Mouse (Mus musculus) liver, embryonic 14.5 days (tissue): ENCODE data around the gene Aqp1. TPM values are rescaled to one million over a fixed set of nuclear protein-coding genes. Genes with fewer than 3 reads are reported as not detected.
A peak's percentile ranks its signal among the peaks of the same experiment; 100 is the strongest.

Source experiments
- ATAC-seq: fragments of 200-750 bp; cut with Nextera tagmentation; 2 replicates; pipeline ENCODE4 v1.8.0; 2017; ENCODE audit warnings: moderate number of reproducible peaks, mild to moderate bottlenecking, moderate library complexity; ENCODE audit not compliant: insufficient read depth
- DNase-seq, 3 experiments: peaks; one replicate each; pipeline ENCODE4 v3.0.0-alpha.2; 2012 to 2013; ENCODE audit warnings: low read depth in 3 of 3, low spot score in 3 of 3
- H3K27ac ChIP-seq: fragments of 300-500 bp; sonication (generic); 2 replicates; pipeline ENCODE4 v1.5.1; 2014; ENCODE audit warnings: moderate library complexity, mild to moderate bottlenecking, control low read depth, inconsistent platforms
- H3K27me3 ChIP-seq: fragments of 300-500 bp; sonication (generic); 2 replicates; pipeline ENCODE4 v1.6.1; 2014; ENCODE audit warnings: mild to moderate bottlenecking, low read length, moderate library complexity; ENCODE audit not compliant: control insufficient read depth, insufficient read depth
- H3K36me3 ChIP-seq: fragments of 300-500 bp; sonication (generic); replicated peaks from 2 replicates; pipeline ENCODE4 v1.6.1; 2014; ENCODE audit warnings: low read depth; ENCODE audit not compliant: control insufficient read depth, insufficient read depth
- H3K4me1 ChIP-seq, 2 experiments: fragments of 200-500 bp in 1 of 2; fragments of 300-500 bp in 1 of 2; sonication (generic) in 1 of 2; replicated peaks; 2 replicates each; pipeline ENCODE4 v1.6.1; 2012 to 2014; ENCODE audit warnings: antibody characterized with exemption in 1 of 2, inconsistent platforms in 1 of 2, low read length in 1 of 2; ENCODE audit not compliant: control insufficient read depth in 2 of 2, insufficient read depth in 2 of 2
- H3K4me2 ChIP-seq: fragments of 300-500 bp; sonication (generic); 2 replicates; pipeline ENCODE4 v1.6.1; 2014; ENCODE audit warnings: low read depth, mild to moderate bottlenecking, control low read depth, moderate library complexity
- H3K4me3 ChIP-seq, 2 experiments: fragments of 200-500 bp in 1 of 2; fragments of 300-500 bp in 1 of 2; sonication (generic) in 1 of 2; 2 replicates each; pipeline ENCODE4 v1.5.1; 2012 to 2014; ENCODE audit warnings: low read depth in 2 of 2, low read length in 2 of 2, mild to moderate bottlenecking in 2 of 2, control low read depth in 1 of 2, inconsistent platforms in 1 of 2, moderate library complexity in 1 of 2; ENCODE audit not compliant: insufficient read depth in 1 of 2
- H3K9ac ChIP-seq: fragments of 300-500 bp; sonication (generic); replicated peaks from 2 replicates; pipeline ENCODE4 v1.6.1; 2014; ENCODE audit warnings: mild to moderate bottlenecking, control low read depth, moderate library complexity
- H3K9me3 ChIP-seq: fragments of 300-500 bp; sonication (generic); 2 replicates; pipeline ENCODE4 v1.6.1; 2016; ENCODE audit warnings: low read length, mixed read lengths; ENCODE audit not compliant: control insufficient read depth
- CTCF ChIP-seq: IDR thresholded peaks from 2 replicates; pipeline ENCODE4 v1.5.1; 2016; ENCODE audit warnings: antibody characterized with exemption, low read depth, control low read depth
- EP300 ChIP-seq: IDR thresholded peaks from 2 replicates; pipeline ENCODE4 v1.6.1; 2016; ENCODE audit warnings: antibody characterized with exemption, low read depth
- WGBS: fragments of 180-500 bp; shearing (Covaris S2); extraction: QIAGEN DNeasy Blood & Tissue Kit; methylation state at CpG from one replicate; pipeline ENCODE4 v1.1.7; 2014; ENCODE audit not compliant: insufficient replicate concordance; 5-methylcytosine and 5-hydroxymethylcytosine counted together
- polyA plus RNA-seq, 2 experiments: library from polyadenylated mRNA; depleted of rRNA in 1 of 2; stranded (reverse) in 1 of 2; unstranded in 1 of 2; fragments of >200 nt; fragmentation: Nextera tagmentation in 1 of 2; extraction: Ambion mirVana in 1 of 2; gene quantifications; 2 replicates each; pipeline versions ENCODE4 v1.2.1 to v1.2.3; 2012 to 2014

Aqp1 gene
- 58.3 and 59.3 TPM in 2 replicates for polyA plus RNA-seq (2012; rRNA removed)
- polyA plus RNA-seq (2014; fragmentation: Nextera tagmentation; extraction: Ambion mirVana), result 13.2 and 15.1 TPM in 2 replicates

GRCm38 (mm10) chr6:55335989-55336514 is at the start of gene Aqp1:
TSS of gene Aqp1 (plus strand) at chr6:55336432.
- DNase-seq, result no peak
- WGBS, result 18% methylated on average over 12 of the region's 12 CpGs

GRCm38 (mm10) chr6:55288007-55288602 is 48.1 kb upstream of the Aqp1 start:
- TF ChIP-seq CTCF (no peak), EP300 (no peak)
- no peak overlapping the region for H3K27ac ChIP-seq
- ATAC-seq (no peak), DNase-seq (no peak)
- no peaks in the 10 kb centered on the region for H3K9me3 ChIP-seq
- no peaks in the 10 kb centered on the region for H3K27me3 ChIP-seq
- no peak overlapping the region for H3K4me3 ChIP-seq
- no peak overlapping the region for H3K9ac ChIP-seq
- 75% methylated on average over 5 of the region's 5 CpGs for WGBS
- no peak overlapping the region for H3K4me2 ChIP-seq
- no peaks in the 10 kb centered on the region for H3K36me3 ChIP-seq
- peaks cover 0 to 5% of the 10 kb centered on the region in 2 experiments; a peak in 2 of 4 replicates for H3K4me1 ChIP-seq

More at GRCm38 (mm10) chr6:55335989-55336514, at the start of gene Aqp1:
- Histone ChIP-seq H3K4me1 (peaks cover 46 to 63% of the 10 kb centered on the region in 2 experiments), H3K27ac (peak within 1 kb of the TSS; percentile 77), H3K36me3 (no peaks in the 10 kb centered on the region), H3K4me2 (peak within 1 kb of the TSS; percentile 68), H3K27me3 (no peaks in the 10 kb centered on the region), H3K9ac (peak within 1 kb of the TSS; percentile 76), H3K9me3 (no peaks in the 10 kb centered on the region), H3K4me3 (peak within 1 kb of the TSS; percentile 46 to 50)
- peak; percentile 25 for ATAC-seq
- TF ChIP-seq CTCF (peak; percentile 8; the same call in 1 of the 2 replicates), EP300 (no peak)

- H3K4me3 ChIP-seq, result no peak overlapping the region
- H3K9ac ChIP-seq, result no peak overlapping the region
- H3K9me3 ChIP-seq, result no peaks in the 10 kb centered on the region
- no peaks in the 10 kb centered on the region for H3K27me3 ChIP-seq
- ATAC-seq (no peak), DNase-seq (no peak)
- H3K4me1 ChIP-seq, result peaks cover 4 to 15% of the 10 kb centered on the region in 2 experiments; a peak in 3 of 4 replicates
- 50% methylated on average over 19 of the region's 19 CpGs for WGBS
- no peaks in the 10 kb centered on the region for H3K36me3 ChIP-seq
- no peak for TF ChIP-seq EP300
- TF ChIP-seq CTCF, result no peak
- H3K27ac ChIP-seq, result no peak overlapping the region
- H3K4me2 ChIP-seq, result no peak overlapping the region
These were observed 41.6 kb upstream of the Aqp1 start for GRCm38 (mm10) chr6:55294549-55295131.

GRCm38 (mm10) chr6:55295325-55295724 is 40.9 kb upstream of the Aqp1 start:
- H3K9ac ChIP-seq, result no peak overlapping the region
- H3K9me3 ChIP-seq, result no peaks in the 10 kb centered on the region
- no peak overlapping the region for H3K4me2 ChIP-seq
- no peaks in the 10 kb centered on the region for H3K36me3 ChIP-seq
- H3K4me1 ChIP-seq, result peaks cover 6 to 22% of the 10 kb centered on the region in 2 experiments; a peak in 3 of 4 replicates
- no peak overlapping the region for H3K27ac ChIP-seq
- ATAC-seq, result no peak
- H3K27me3 ChIP-seq, result no peaks in the 10 kb centered on the region
- no peak overlapping the region for H3K4me3 ChIP-seq
- 68% methylated on average over 1 of the region's 1 CpGs for WGBS
- TF ChIP-seq CTCF, result no peak
- no peak for TF ChIP-seq EP300
- no peak for DNase-seq

DNA sequence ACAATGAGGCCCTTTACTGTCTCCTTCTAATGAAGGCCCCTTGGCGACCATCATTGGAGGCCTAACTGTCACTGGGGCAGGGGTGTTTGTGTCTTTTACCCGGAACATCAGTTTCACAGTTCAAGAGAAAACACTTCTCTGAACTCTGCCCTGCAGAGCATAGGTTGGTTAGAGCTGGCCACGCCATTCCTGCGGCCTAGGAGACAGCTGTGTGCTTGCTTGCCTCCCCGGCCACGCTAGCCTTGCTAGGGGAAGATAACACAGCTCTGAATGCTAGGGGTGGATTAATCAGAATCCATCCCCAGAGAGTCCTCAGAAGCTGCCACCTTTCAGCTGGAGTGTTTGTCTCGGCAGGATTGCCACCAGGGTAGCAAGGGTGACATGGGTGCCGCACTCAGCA is 36.8 kb upstream of the Aqp1 start:
- no peaks in the 10 kb centered on the region for H3K27me3 ChIP-seq
- no peak overlapping the region for H3K27ac ChIP-seq
- H3K4me2 ChIP-seq, result no peak overlapping the region
- H3K9me3 ChIP-seq, result no peaks in the 10 kb centered on the region
- no peak for TF ChIP-seq CTCF
- TF ChIP-seq EP300, result peak; percentile 44; the same call in 1 of the 2 replicates
- H3K9ac ChIP-seq, result no peak overlapping the region; the same call in 1 of the 2 replicates
- H3K4me3 ChIP-seq, result no peak overlapping the region
- no peaks in the 10 kb centered on the region for H3K36me3 ChIP-seq
- DNase-seq (peak in 2 of 3 experiments; percentile 32 to 34), ATAC-seq (peak; percentile 77)
- WGBS, result 16% methylated on average over 8 of the region's 8 CpGs
- peaks cover 6 to 21% of the 10 kb centered on the region in 2 experiments; a peak in 3 of 4 replicates for H3K4me1 ChIP-seq
